In genomic region chr5:69591640-69592461, GRCm38 (mm10) we compare ENCODE assay signal across 8 mouse cellular contexts. TPM values are rescaled to one million over a fixed set of nuclear protein-coding genes. Genes with fewer than 3 reads are reported as not detected.
DNase-seq lines count a peak whose midpoint lies in the region; ATAC-seq lines count a peak whose summit lies in the region.

Gene Gnpda2 (minus strand): TSS chr5:69592340.

- H3K4me2 ChIP-seq in forebrain, embryonic 11.5 days (ENCODE audit: low read depth, low read length, severe bottlenecking) = peak within 1 kb of the TSS; percentile 77
- H3K4me2 ChIP-seq in heart, embryonic 16.5 days (ENCODE audit: low read depth, low read length) = peak within 1 kb of the TSS; percentile 79
- H3K4me2 ChIP-seq in liver, embryonic 15.5 days = peak within 1 kb of the TSS; percentile 82
- H3K4me2 ChIP-seq in neural tube, embryonic 12.5 days (replicated peaks) = peak within 1 kb of the TSS; percentile 78

- H3K9ac ChIP-seq in forebrain, embryonic 11.5 days (ENCODE audit: low read length) = peak within 1 kb of the TSS; percentile 91
- H3K9ac ChIP-seq in heart, embryonic 16.5 days (ENCODE audit: low read length) = peak within 1 kb of the TSS; percentile 86
- peak within 1 kb of the TSS; percentile 66 for H3K9ac ChIP-seq in liver, embryonic 15.5 days
- H3K9ac ChIP-seq in neural tube, embryonic 12.5 days = peak within 1 kb of the TSS; percentile 86

- peak; percentile 65 to 69 for DNase-seq in CD8-positive naive resting alpha-beta T cell, adult 2 months (ENCODE audit: low read depth in 2 of 2, low spot score in 2 of 2)
- DNase-seq in c-Kit-positive CD71-positive TER-119-negative erythroid progenitor cells, embryonic 14.5 days (ENCODE audit: low read depth) = peak; percentile 67
- peak; percentile 92 for DNase-seq in forebrain, embryonic 11.5 days (ENCODE audit: low spot score)
- DNase-seq in kidney, postnatal 36 days = peak; percentile 89 to 91
- peak; percentile 86 for DNase-seq in telencephalon, adult 2 months (ENCODE audit: low read depth, low spot score)

- peak; percentile 96 for ATAC-seq in forebrain, embryonic 11.5 days (replicated peaks; ENCODE audit: low FRiP score)
- peak; percentile 96 for ATAC-seq in heart, embryonic 16.5 days (replicated peaks; ENCODE audit: extremely low read depth, insufficient read depth, low FRiP score)
- peak; percentile 92 for ATAC-seq in liver, embryonic 15.5 days (ENCODE audit: insufficient read depth)
- peak; percentile 97 for ATAC-seq in neural tube, embryonic 12.5 days (ENCODE audit: low FRiP score, low read depth)

- no peaks in the 10 kb centered on the region for H3K9me3 ChIP-seq in forebrain, embryonic 11.5 days (ENCODE audit: control insufficient read depth, low read length)
- no peaks in the 10 kb centered on the region for H3K9me3 ChIP-seq in heart, embryonic 16.5 days (replicated peaks; ENCODE audit: control insufficient read depth, low read length)
- no peaks in the 10 kb centered on the region for H3K9me3 ChIP-seq in liver, embryonic 15.5 days (replicated peaks)
- H3K9me3 ChIP-seq in neural tube, embryonic 12.5 days = no peaks in the 10 kb centered on the region

- H3K4me3 ChIP-seq in forebrain, embryonic 11.5 days (ENCODE audit: low read depth, low read length) = peak within 1 kb of the TSS; percentile 67
- H3K4me3 ChIP-seq in heart, embryonic 16.5 days (ENCODE audit: low read length) = peak within 1 kb of the TSS; percentile 76
- peak within 1 kb of the TSS; percentile 72 for H3K4me3 ChIP-seq in liver, embryonic 15.5 days (replicated peaks)
- peak within 1 kb of the TSS; percentile 66 for H3K4me3 ChIP-seq in neural tube, embryonic 12.5 days

- peak within 1 kb of the TSS; percentile 57; the same call in 1 of the 2 replicates for H3K27ac ChIP-seq in forebrain, embryonic 11.5 days (ENCODE audit: low read depth, low read length)
- peak within 1 kb of the TSS; percentile 80 for H3K27ac ChIP-seq in heart, embryonic 16.5 days (ENCODE audit: low read length)
- 0 out of 2 replicates have a peak within 1 kb of the TSS, but pooled peaks have one; percentile 14 for H3K27ac ChIP-seq in liver, embryonic 15.5 days (replicated peaks)
- peak within 1 kb of the TSS; percentile 75 for H3K27ac ChIP-seq in neural tube, embryonic 12.5 days

- H3K27me3 ChIP-seq in forebrain, embryonic 11.5 days (ENCODE audit: control insufficient read depth, insufficient read depth, low read length) = no peaks in the 10 kb centered on the region
- H3K27me3 ChIP-seq in heart, embryonic 16.5 days (ENCODE audit: control insufficient read depth, insufficient read depth, low read length) = no peaks in the 10 kb centered on the region
- H3K27me3 ChIP-seq in liver, embryonic 15.5 days = no peaks in the 10 kb centered on the region
- no peaks in the 10 kb centered on the region for H3K27me3 ChIP-seq in neural tube, embryonic 12.5 days (replicated peaks)

- H3K36me3 ChIP-seq in forebrain, embryonic 11.5 days (ENCODE audit: control insufficient read depth, insufficient read depth, low read length) = no peaks in the 10 kb centered on the region
- H3K36me3 ChIP-seq in heart, embryonic 16.5 days (ENCODE audit: control insufficient read depth, insufficient read depth) = peaks cover 12% of the 10 kb centered on the region; the same call in 1 of the 2 replicates
- 0 out of 2 replicates have a peak, but pooled peaks cover 4% of the 10 kb centered on the region for H3K36me3 ChIP-seq in liver, embryonic 15.5 days (replicated peaks)
- peaks cover 4% of the 10 kb centered on the region; the same call in 1 of the 2 replicates for H3K36me3 ChIP-seq in neural tube, embryonic 12.5 days

- WGBS in forebrain, embryonic 11.5 days = 4% methylated on average over 42 of the region's 42 CpGs
- 3% methylated on average over 42 of the region's 42 CpGs for WGBS in heart, embryonic 16.5 days
- WGBS in liver, embryonic 15.5 days (ENCODE audit: insufficient replicate concordance) = 3% methylated on average over 42 of the region's 42 CpGs
- 4% methylated on average over 42 of the region's 42 CpGs for WGBS in neural tube, embryonic 12.5 days

- H3K4me1 ChIP-seq in forebrain, embryonic 11.5 days (replicated peaks; ENCODE audit: control insufficient read depth, insufficient read depth, low read length) = no peaks in the 10 kb centered on the region; the same call in 1 of the 2 replicates
- peaks cover 2% of the 10 kb centered on the region; the same call in 1 of the 2 replicates for H3K4me1 ChIP-seq in heart, embryonic 16.5 days (ENCODE audit: control insufficient read depth, insufficient read depth, low read length)
- H3K4me1 ChIP-seq in liver, embryonic 15.5 days (replicated peaks) = peaks cover 7% of the 10 kb centered on the region
- peaks cover 6% of the 10 kb centered on the region for H3K4me1 ChIP-seq in neural tube, embryonic 12.5 days

RNA-seq across cellular contexts. Expression of gene Gnpda2, which starts in this region (rescaled TPM):
- 25.9 and 27.9 TPM in 2 replicates for polyA plus RNA-seq in forebrain, embryonic 11.5 days (2014; fragmentation: Nextera tagmentation; extraction: Ambion mirVana)
- 34.8 and 36.2 TPM in 2 replicates for polyA plus RNA-seq in heart, embryonic 16.5 days (2015; fragmentation: Nextera tagmentation; extraction: Ambion mirVana)
- 6.0 and 6.5 TPM in 2 replicates for polyA plus RNA-seq in liver, embryonic 15.5 days (2015; fragmentation: Nextera tagmentation; extraction: Ambion mirVana)
- polyA plus RNA-seq in neural tube, embryonic 12.5 days (2016; fragmentation: Nextera tagmentation; extraction: Ambion mirVana) = 26.9 and 29.9 TPM in 2 replicates

Comparison
In these comparisons a context has a peak if more than half of its experiments do, and no peak if none do; other contexts are left out.
1. Peak in every context shown above with its lines: DNase-seq, ATAC-seq, H3K4me3 ChIP-seq and H3K27ac ChIP-seq.
2. H3K27ac ChIP-seq: peak in every context shown above with its lines; median percentile 80 in heart, embryonic 16.5 days; 75 in neural tube, embryonic 12.5 days; 57 in forebrain, embryonic 11.5 days; 14 in liver, embryonic 15.5 days.